ENCODE assay signal across 11 mouse cellular contexts in genomic region chr17:62875727-62876126, GRCm38 (mm10). TPM values are rescaled to one million over a fixed set of nuclear protein-coding genes. Genes with fewer than 3 reads are reported as not detected.
A peak's percentile ranks its signal among the peaks of the same experiment; 100 is the strongest.
DNase-seq lines count a peak whose midpoint lies in the region; ATAC-seq and TF ChIP-seq lines count a peak whose summit lies in the region.
"Had no signal": no experiment of that assay in that cellular context is flagged by ENCODE, and none has a peak within 500 bp of the region (broad histone marks: within the 10 kb centered on the region; RNA-seq: fewer than 3 reads in every experiment).

No protein-coding gene starts in this region.

- peak; percentile 31 for DNase-seq in liver, adult 2 months (ENCODE audit: extremely low read depth, low read depth, low spot score)
- DNase-seq in liver, postnatal 0 days: no peak
- peak; percentile 8 to 14 for DNase-seq in adrenal gland, postnatal 36 days
- peak; percentile 18 for DNase-seq in hindbrain, postnatal 0 days (ENCODE audit: low spot score)
- no peak for DNase-seq in thymus, adult 18-20 months
- DNase-seq in cerebellum, adult 9-10 months: no peak
- DNase-seq: kidney, postnatal 25 days had no signal

- TF ChIP-seq POLR2A in liver, adult 2 months (IDR thresholded peaks at IDR 0.05; ENCODE audit: extremely low read depth, insufficient read depth, low read length): no peak

- no peaks in the 10 kb centered on the region for H3K79me2 ChIP-seq in liver, adult 2 months (ENCODE audit: control insufficient read depth, insufficient read depth, low read length)

- no peak for ATAC-seq in liver, postnatal 0 days
- ATAC-seq in hindbrain, postnatal 0 days: no peak
- ATAC-seq in neural tube, embryonic 15.5 days (ENCODE audit: low FRiP score): no peak

- no peak overlapping the region for H3K4me3 ChIP-seq in liver, adult 2 months (ENCODE audit: insufficient read depth, low read depth, low read length)
- no peak overlapping the region for H3K4me3 ChIP-seq in liver, postnatal 0 days (ENCODE audit: low read depth, low read length)
- no peak overlapping the region for H3K4me3 ChIP-seq in hindbrain, postnatal 0 days (ENCODE audit: low read length)
- H3K4me3 ChIP-seq in neural tube, embryonic 15.5 days (replicated peaks): no peak overlapping the region
- H3K4me3 ChIP-seq: heart, embryonic 10.5 days had no signal

- no peak overlapping the region for H3K9ac ChIP-seq in liver, adult 2 months (ENCODE audit: low read depth, low read length)
- H3K9ac ChIP-seq in liver, postnatal 0 days (replicated peaks): no peak overlapping the region
- H3K9ac ChIP-seq in hindbrain, postnatal 0 days (replicated peaks; ENCODE audit: low read length): no peak overlapping the region
- no peak overlapping the region for H3K9ac ChIP-seq in neural tube, embryonic 15.5 days (replicated peaks)

- H3K27me3 ChIP-seq in liver, adult 2 months (ENCODE audit: control insufficient read depth, insufficient read depth, low read length): peaks cover 8% of the 10 kb centered on the region; the same call in 1 of the 2 replicates
- H3K27me3 ChIP-seq in liver, postnatal 0 days (ENCODE audit: insufficient read depth, low read length): peaks cover 22% of the 10 kb centered on the region
- no peaks in the 10 kb centered on the region for H3K27me3 ChIP-seq in hindbrain, postnatal 0 days (ENCODE audit: insufficient read depth, low read length)
- no peaks in the 10 kb centered on the region for H3K27me3 ChIP-seq in neural tube, embryonic 15.5 days (replicated peaks)
- H3K27me3 ChIP-seq: CH12.LX had no signal

- no peak overlapping the region for H3K27ac ChIP-seq in liver, adult 2 months (replicated peaks; ENCODE audit: insufficient read depth, low read depth, low read length)
- no peak overlapping the region for H3K27ac ChIP-seq in liver, postnatal 0 days (ENCODE audit: low read depth)
- no peak overlapping the region for H3K27ac ChIP-seq in hindbrain, postnatal 0 days
- H3K27ac ChIP-seq in neural tube, embryonic 15.5 days (replicated peaks): no peak overlapping the region
- H3K27ac ChIP-seq: heart, embryonic 10.5 days had no signal

- H3K9me3 ChIP-seq in liver, postnatal 0 days (ENCODE audit: low read length): no peaks in the 10 kb centered on the region
- H3K9me3 ChIP-seq in hindbrain, postnatal 0 days (ENCODE audit: low read length): no peaks in the 10 kb centered on the region
- no peaks in the 10 kb centered on the region for H3K9me3 ChIP-seq in neural tube, embryonic 15.5 days (replicated peaks)
- H3K9me3 ChIP-seq: heart, embryonic 10.5 days had no signal

- no peak for TF ChIP-seq CTCF in liver, adult 2 months (IDR thresholded peaks at IDR 0.05; ENCODE audit: low read depth, low read length)
- no peak for TF ChIP-seq CTCF in liver, postnatal 0 days (IDR thresholded peaks at IDR 0.05; ENCODE audit: low read depth)
- no peak for TF ChIP-seq CTCF in hindbrain, postnatal 0 days (IDR thresholded peaks at IDR 0.05; ENCODE audit: low read depth)

- WGBS in liver, adult 2 months: 20% methylated on average over 3 of the region's 3 CpGs
- 10% methylated on average over 3 of the region's 3 CpGs for WGBS in liver, postnatal 0 days (ENCODE audit: insufficient replicate concordance)
- 14% methylated on average over 3 of the region's 3 CpGs for WGBS in hindbrain, postnatal 0 days
- 7% methylated on average over 3 of the region's 3 CpGs for WGBS in neural tube, embryonic 15.5 days

- H3K4me2 ChIP-seq in liver, postnatal 0 days (ENCODE audit: low read depth, low read length): no peak overlapping the region
- no peak overlapping the region for H3K4me2 ChIP-seq in hindbrain, postnatal 0 days (ENCODE audit: low read depth, low read length)
- H3K4me2 ChIP-seq in neural tube, embryonic 15.5 days: peak overlapping the region; percentile 25

- H3K4me1 ChIP-seq in liver, adult 2 months (ENCODE audit: control insufficient read depth, insufficient read depth, low read length): no peaks in the 10 kb centered on the region
- no peaks in the 10 kb centered on the region for H3K4me1 ChIP-seq in liver, postnatal 0 days (ENCODE audit: insufficient read depth)
- no peaks in the 10 kb centered on the region for H3K4me1 ChIP-seq in hindbrain, postnatal 0 days (ENCODE audit: insufficient read depth, low read length)
- peaks cover 27% of the 10 kb centered on the region for H3K4me1 ChIP-seq in neural tube, embryonic 15.5 days

- no peak for TF ChIP-seq EP300 in liver, postnatal 0 days (IDR thresholded peaks at IDR 0.05; ENCODE audit: low read depth)

- H3K36me3 ChIP-seq in liver, adult 2 months (ENCODE audit: control insufficient read depth, insufficient read depth, low read length): no peaks in the 10 kb centered on the region
- no peaks in the 10 kb centered on the region for H3K36me3 ChIP-seq in liver, postnatal 0 days (replicated peaks; ENCODE audit: insufficient read depth, low read length)
- H3K36me3 ChIP-seq in hindbrain, postnatal 0 days (ENCODE audit: insufficient read depth, low read length): no peaks in the 10 kb centered on the region
- H3K36me3 ChIP-seq in neural tube, embryonic 15.5 days: no peaks in the 10 kb centered on the region
- H3K36me3 ChIP-seq: heart, embryonic 10.5 days had no signal

RNA-seq across cellular contexts. Expression of gene Efna5, which starts 5.4 kb away (rescaled TPM):
- 2.1 and 2.3 TPM in 2 replicates for total RNA-seq in liver, adult 2 months (2014; rRNA removed)
- 0.94 and 1.4 TPM in 2 replicates for polyA plus RNA-seq in liver, adult 2 months (2012; rRNA removed)
- polyA plus RNA-seq in liver, postnatal 0 days (2015; fragmentation: Nextera tagmentation; extraction: Ambion mirVana): 2.9 and 3.0 TPM in 2 replicates
- total RNA-seq in adrenal gland, postnatal 36 days (2021): 10 to 100 TPM; 17.3 to 21.5 TPM
- 5.3 and 5.4 TPM in 2 replicates for total RNA-seq in hindbrain, postnatal 0 days (2014; rRNA removed)
- 38.8 and 40.2 TPM in 2 replicates for polyA plus RNA-seq in hindbrain, postnatal 0 days (2015; fragmentation: Nextera tagmentation; extraction: Ambion mirVana)
- polyA plus RNA-seq in neural tube, embryonic 15.5 days (2015; fragmentation: Nextera tagmentation; extraction: Ambion mirVana): 44.4 and 46.0 TPM in 2 replicates
- total RNA-seq: monocyte, adult 5-6 weeks had no signal

Comparison
In these comparisons a context has a peak if more than half of its experiments do, and no peak if none do; other contexts are left out.
1. DNase-seq: peak in liver, adult 2 months (single experiment), adrenal gland, postnatal 36 days (2 of 2) and hindbrain, postnatal 0 days (single experiment); none in liver, postnatal 0 days (single experiment), thymus, adult 18-20 months (0 of 2) and cerebellum, adult 9-10 months (single experiment).